30 mouse cellular contexts compared by ENCODE assay signal in the genomic region with DNA sequence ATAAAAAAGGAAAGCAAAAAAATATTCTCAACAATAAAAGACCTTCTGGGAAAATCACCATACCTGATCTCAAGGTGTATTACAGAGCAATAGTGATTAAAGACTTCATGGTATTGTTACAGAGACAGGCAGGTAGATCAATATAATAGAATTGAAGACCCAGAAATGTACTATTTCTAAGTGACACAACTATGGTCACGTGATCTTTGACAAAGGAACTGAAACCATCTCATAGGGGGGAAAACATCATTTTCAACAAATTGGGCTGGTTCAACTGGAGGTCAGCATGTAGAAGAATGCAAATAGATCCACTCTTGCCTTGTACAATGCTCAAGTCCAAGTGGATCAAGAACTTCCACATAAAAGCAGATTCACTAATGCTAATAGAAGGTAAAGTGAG.
"Had no signal": no experiment of that assay in that cellular context is flagged by ENCODE, and none has a peak within 500 bp of the region (broad histone marks: within the 10 kb centered on the region; RNA-seq: fewer than 3 reads in every experiment).

No protein-coding gene starts in this region.

- H3K9me3 ChIP-seq: heart, embryonic 12.5 days; heart, embryonic 13.5 days; heart, embryonic 15.5 days; hindbrain, embryonic 10.5 days; hindbrain, embryonic 12.5 days; hindbrain, embryonic 13.5 days; hindbrain, embryonic 15.5 days; intestine, embryonic 15.5 days; kidney, embryonic 15.5 days had no signal

- H3K4me1 ChIP-seq: heart, embryonic 12.5 days; heart, embryonic 13.5 days; heart, embryonic 15.5 days; hindbrain, embryonic 10.5 days; hindbrain, embryonic 12.5 days; hindbrain, embryonic 13.5 days; hindbrain, embryonic 15.5 days; intestine, embryonic 15.5 days; kidney, embryonic 15.5 days had no signal

- H3K4me2 ChIP-seq: heart, embryonic 12.5 days; heart, embryonic 13.5 days; heart, embryonic 15.5 days; hindbrain, embryonic 12.5 days; hindbrain, embryonic 13.5 days; hindbrain, embryonic 14.5 days; hindbrain, embryonic 15.5 days; intestine, embryonic 15.5 days; kidney, embryonic 15.5 days had no signal

- H3K27me3 ChIP-seq: heart, embryonic 12.5 days; heart, embryonic 13.5 days; heart, embryonic 15.5 days; hindbrain, embryonic 12.5 days; hindbrain, embryonic 13.5 days; hindbrain, embryonic 15.5 days; intestine, embryonic 15.5 days; kidney, embryonic 15.5 days had no signal

- DNase-seq: heart, postnatal 10 days; heart, postnatal 14 days; heart, postnatal 36 days; heart, postnatal 4 days; kidney, adult 11 months; kidney, adult 18-20 months; kidney, adult 2 months; kidney, adult 8-10 months; kidney, adult 9 months; kidney, postnatal 10 days; kidney, postnatal 14 days; kidney, postnatal 25 days; kidney, postnatal 36 days; kidney, postnatal 4 days; layer of hippocampus, adult 9-11 months; layer of hippocampus, postnatal 36 days had no signal

- H3K4me3 ChIP-seq: heart, embryonic 12.5 days; heart, embryonic 13.5 days; heart, embryonic 15.5 days; hindbrain, embryonic 10.5 days; hindbrain, embryonic 12.5 days; hindbrain, embryonic 13.5 days; hindbrain, embryonic 15.5 days; intestine, embryonic 15.5 days; kidney, embryonic 15.5 days; layer of hippocampus, adult 2 months; left cerebral cortex, adult 2 months had no signal

- H3K36me3 ChIP-seq: heart, embryonic 12.5 days; heart, embryonic 13.5 days; heart, embryonic 15.5 days; hindbrain, embryonic 10.5 days; hindbrain, embryonic 12.5 days; hindbrain, embryonic 13.5 days; hindbrain, embryonic 15.5 days; intestine, embryonic 15.5 days; kidney, embryonic 15.5 days had no signal

- H3K9ac ChIP-seq: heart, embryonic 12.5 days; heart, embryonic 13.5 days; heart, embryonic 15.5 days; hindbrain, embryonic 12.5 days; hindbrain, embryonic 13.5 days; hindbrain, embryonic 14.5 days; hindbrain, embryonic 15.5 days; intestine, embryonic 15.5 days; kidney, embryonic 15.5 days had no signal

- H3K27ac ChIP-seq: heart, embryonic 13.5 days; heart, embryonic 15.5 days; hindbrain, embryonic 10.5 days; hindbrain, embryonic 12.5 days; hindbrain, embryonic 13.5 days; hindbrain, embryonic 14.5 days; hindbrain, embryonic 15.5 days; hindbrain, postnatal 0 days; intestine, embryonic 15.5 days; kidney, embryonic 15.5 days; kidney, postnatal 0 days; layer of hippocampus, adult 2 months; left cerebral cortex, adult 2 months had no signal
